Mouse (Mus musculus): ENCODE results near the gene March9. TPM values are rescaled to one million over a fixed set of nuclear protein-coding genes. Genes with fewer than 3 reads are reported as not detected.

The March9 gene
- polyA plus RNA-seq, 1 experiment from 2014 or later = 1.3 TPM

GRCm38 (mm10) chr10:127036273-127036672 is 23.7 kb downstream of the March9 start:
- WGBS = 89% methylated on average over 12 of the region's 12 CpGs
- no peak for DNase-seq (ENCODE audit: low spot score)
- H3K27ac ChIP-seq (replicated peaks) = no peak overlapping the region

GRCm38 (mm10) chr10:127033301-127033741 is 26.7 kb downstream of the March9 start:
- Histone ChIP-seq H3K27me3 (ENCODE audit: low read depth, poor library complexity, severe bottlenecking) (no peaks in the 10 kb centered on the region), H3K4me3 (no peak overlapping the region), H3K9me3 (replicated peaks) (no peaks in the 10 kb centered on the region), H3K27ac (replicated peaks) (no peak overlapping the region), H3K36me3 (peaks cover 12% of the 10 kb centered on the region), H3K4me1 (peaks cover 15% of the 10 kb centered on the region)
- DNase-seq (ENCODE audit: low spot score) = no peak
- WGBS = 91% methylated on average over 8 of the region's 8 CpGs

More at GRCm38 (mm10) chr10:127036273-127036672, 23.7 kb downstream of the March9 start:
- peaks cover 19% of the 10 kb centered on the region for H3K27me3 ChIP-seq (ENCODE audit: low read depth, poor library complexity, severe bottlenecking)
- no peak overlapping the region for H3K4me3 ChIP-seq
- no peaks in the 10 kb centered on the region for H3K9me3 ChIP-seq (replicated peaks)
- peaks cover 12% of the 10 kb centered on the region for H3K4me1 ChIP-seq
- H3K36me3 ChIP-seq = no peaks in the 10 kb centered on the region

- no peaks in the 10 kb centered on the region for H3K27me3 ChIP-seq (ENCODE audit: low read depth, poor library complexity, severe bottlenecking)
- H3K27ac ChIP-seq (replicated peaks) = peak within 1 kb of the TSS; percentile 95
- peak; percentile 91 for DNase-seq (ENCODE audit: low spot score)
- H3K9me3 ChIP-seq (replicated peaks) = no peaks in the 10 kb centered on the region
- peaks cover 13% of the 10 kb centered on the region for H3K4me1 ChIP-seq
- peaks cover 39% of the 10 kb centered on the region for H3K36me3 ChIP-seq
- H3K4me3 ChIP-seq = peak within 1 kb of the TSS; percentile 69
- WGBS = 6% methylated on average over 56 of the region's 56 CpGs
These were observed 29.4 kb downstream of the March9 start, which contains the start of gene Tsfm for GRCm38 (mm10) chr10:127030336-127031296. Gene Tsfm (minus strand): TSS chr10:127030840.

- WGBS = 83% methylated on average over 16 of the region's 16 CpGs
- DNase-seq (ENCODE audit: low spot score) = no peak
- Histone ChIP-seq H3K9me3 (replicated peaks) (no peaks in the 10 kb centered on the region), H3K27me3 (ENCODE audit: low read depth, poor library complexity, severe bottlenecking) (no peaks in the 10 kb centered on the region), H3K4me3 (no peak overlapping the region), H3K36me3 (peaks cover 25% of the 10 kb centered on the region), H3K27ac (replicated peaks) (no peak overlapping the region), H3K4me1 (peaks cover 5% of the 10 kb centered on the region; the same call in 1 of the 2 replicates)
These were observed 41.6 kb downstream of the March9 start for GRCm38 (mm10) chr10:127018422-127018821.

DNA sequence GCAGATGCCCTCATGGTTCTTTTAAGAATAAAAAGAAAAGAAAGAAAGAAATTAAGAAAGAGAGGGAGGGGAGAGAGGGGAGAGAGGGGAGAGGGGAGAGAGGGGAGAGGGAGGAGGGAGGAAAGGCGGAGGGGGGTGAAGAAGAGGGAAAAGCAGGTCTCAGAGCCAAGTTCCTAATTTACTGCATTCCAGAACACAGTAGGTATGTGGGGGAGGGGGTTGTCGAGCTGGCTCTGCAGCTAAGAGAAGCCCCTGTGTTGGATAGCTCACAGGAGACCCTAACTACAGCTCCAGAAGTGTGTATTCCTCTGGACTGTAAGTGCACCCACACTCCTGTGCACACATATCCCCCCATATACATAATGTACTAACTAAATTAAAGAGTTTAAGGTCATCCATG is 42.9 kb downstream of the March9 start:
- no peak overlapping the region for H3K27ac ChIP-seq (replicated peaks)
- H3K4me1 ChIP-seq = peaks cover 5% of the 10 kb centered on the region; the same call in 1 of the 2 replicates
- peaks cover 11% of the 10 kb centered on the region for H3K36me3 ChIP-seq
- no peak for DNase-seq (ENCODE audit: low spot score)
- H3K9me3 ChIP-seq (replicated peaks) = no peaks in the 10 kb centered on the region
- no peaks in the 10 kb centered on the region for H3K27me3 ChIP-seq (ENCODE audit: low read depth, poor library complexity, severe bottlenecking)
- WGBS = 30% methylated on average over 2 of the region's 2 CpGs
- no peak overlapping the region for H3K4me3 ChIP-seq

DNA sequence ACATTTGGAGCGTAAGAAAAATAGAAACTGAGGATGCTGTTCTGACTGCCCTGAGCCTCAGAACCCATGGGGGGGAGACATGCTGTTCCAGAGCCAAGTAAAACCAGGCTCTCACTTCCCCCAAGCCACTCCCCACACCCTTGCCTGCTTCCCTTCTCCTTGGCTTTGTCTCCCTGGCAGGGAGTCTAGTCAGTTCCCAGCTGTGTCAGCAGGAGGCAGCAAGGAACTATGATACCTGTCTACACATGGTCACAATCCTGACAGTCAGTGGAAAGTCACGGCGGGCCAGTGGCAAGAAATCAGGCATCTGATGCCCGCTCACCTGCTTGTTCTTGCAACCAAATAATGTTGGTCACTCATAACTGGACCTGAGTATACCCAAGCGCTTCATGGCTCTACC is 43.5 kb downstream of the March9 start:
- DNase-seq (ENCODE audit: low spot score) = no peak
- H3K36me3 ChIP-seq = peaks cover 5% of the 10 kb centered on the region; the same call in 1 of the 2 replicates

More for the DNA sequence above, 43.5 kb downstream of the March9 start:
- peaks cover 5% of the 10 kb centered on the region; the same call in 1 of the 2 replicates for H3K4me1 ChIP-seq
- H3K4me3 ChIP-seq = no peak overlapping the region
- no peaks in the 10 kb centered on the region for H3K27me3 ChIP-seq (ENCODE audit: low read depth, poor library complexity, severe bottlenecking)
- no peak overlapping the region for H3K27ac ChIP-seq (replicated peaks)
- no peaks in the 10 kb centered on the region for H3K9me3 ChIP-seq (replicated peaks)
- 68% methylated on average over 5 of the region's 5 CpGs for WGBS

Other genes starting within 250 kb of the March9 start
- 16.9 and 17.7 TPM in 2 replicates for gene Atp23, start 158.8 kb downstream of the March9 start, polyA plus RNA-seq (2016; fragmentation: Nextera tagmentation; extraction: Ambion mirVana)
- 36.8 and 39.3 TPM in 2 replicates for gene Ctdsp2, start 81.5 kb downstream of the March9 start, polyA plus RNA-seq (2016; fragmentation: Nextera tagmentation; extraction: Ambion mirVana)
- gene Avil, start 59.5 kb downstream of the March9 start, polyA plus RNA-seq (2016; fragmentation: Nextera tagmentation; extraction: Ambion mirVana) = 0.36 and 2.2 TPM in 2 replicates
- 101 and 107 TPM in 2 replicates for gene Tsfm, start 29.3 kb downstream of the March9 start, polyA plus RNA-seq (2016; fragmentation: Nextera tagmentation; extraction: Ambion mirVana)
- gene Mettl1, start 18.8 kb downstream of the March9 start, polyA plus RNA-seq (2016; fragmentation: Nextera tagmentation; extraction: Ambion mirVana) = 54.3 and 56.7 TPM in 2 replicates
- 0.19 and 0.26 TPM in 2 replicates for gene Eef1akmt3, start 18.7 kb downstream of the March9 start, polyA plus RNA-seq (2016; fragmentation: Nextera tagmentation; extraction: Ambion mirVana)
- 0.07 and 0.22 TPM in 2 replicates for gene Cyp27b1, start 11.9 kb downstream of the March9 start, polyA plus RNA-seq (2016; fragmentation: Nextera tagmentation; extraction: Ambion mirVana)
- gene Cdk4, start 3.4 kb upstream of the March9 start, polyA plus RNA-seq (2016; fragmentation: Nextera tagmentation; extraction: Ambion mirVana) = 2,811 and 2,916 TPM in 2 replicates
- 197 and 208 TPM in 2 replicates for gene Tspan31, start 10.1 kb upstream of the March9 start, polyA plus RNA-seq (2016; fragmentation: Nextera tagmentation; extraction: Ambion mirVana)
- gene Agap2, start 15.1 kb upstream of the March9 start, polyA plus RNA-seq (2016; fragmentation: Nextera tagmentation; extraction: Ambion mirVana) = 0.10 and 0.19 TPM in 2 replicates
- gene Os9, start 60.9 kb upstream of the March9 start, polyA plus RNA-seq (2016; fragmentation: Nextera tagmentation; extraction: Ambion mirVana) = 62.3 and 83.0 TPM in 2 replicates
- gene B4galnt1, start 105.0 kb upstream of the March9 start, polyA plus RNA-seq (2016; fragmentation: Nextera tagmentation; extraction: Ambion mirVana) = 4.9 and 6.1 TPM in 2 replicates
- gene Slc26a10, start 120.5 kb upstream of the March9 start, polyA plus RNA-seq (2016; fragmentation: Nextera tagmentation; extraction: Ambion mirVana) = 0.87 and 1.4 TPM in 2 replicates
- gene Arhgef25, start 129.9 kb upstream of the March9 start, polyA plus RNA-seq (2016; fragmentation: Nextera tagmentation; extraction: Ambion mirVana) = 24.8 and 28.7 TPM in 2 replicates
- 119 and 142 TPM in 2 replicates for gene Dtx3, start 135.5 kb upstream of the March9 start, polyA plus RNA-seq (2016; fragmentation: Nextera tagmentation; extraction: Ambion mirVana)
- gene Pip4k2c, start 151.4 kb upstream of the March9 start, polyA plus RNA-seq (2016; fragmentation: Nextera tagmentation; extraction: Ambion mirVana) = 16.5 and 18.1 TPM in 2 replicates
- 14.9 and 29.4 TPM in 2 replicates for gene Kif5a, start 203.2 kb upstream of the March9 start, polyA plus RNA-seq (2016; fragmentation: Nextera tagmentation; extraction: Ambion mirVana)
- gene Dctn2, start 206.2 kb upstream of the March9 start, polyA plus RNA-seq (2016; fragmentation: Nextera tagmentation; extraction: Ambion mirVana) = 212 and 239 TPM in 2 replicates
- gene Mbd6, start 228.8 kb upstream of the March9 start, polyA plus RNA-seq (2016; fragmentation: Nextera tagmentation; extraction: Ambion mirVana) = 11.9 and 13.0 TPM in 2 replicates